Comparison of ENCODE assay signal across 31 mouse cellular contexts in genomic region chr8:94472741-94473140, GRCm38 (mm10). TPM values are rescaled to one million over a fixed set of nuclear protein-coding genes. Genes with fewer than 3 reads are reported as not detected.
"Had no signal": no experiment of that assay in that cellular context is flagged by ENCODE, and none has a peak within 500 bp of the region (broad histone marks: within the 10 kb centered on the region; RNA-seq: fewer than 3 reads in every experiment).

No protein-coding gene starts in this region.

- DNase-seq: heart, postnatal 10 days; heart, postnatal 14 days; heart, postnatal 36 days; heart, postnatal 4 days; kidney, adult 11 months; kidney, adult 18-20 months; kidney, adult 2 months; kidney, adult 8-10 months; kidney, adult 9 months; kidney, postnatal 10 days; kidney, postnatal 14 days; kidney, postnatal 25 days; kidney, postnatal 36 days; kidney, postnatal 4 days; layer of hippocampus, adult 9-11 months; layer of hippocampus, postnatal 36 days had no signal

- H3K9me3 ChIP-seq: heart, embryonic 10.5 days; heart, embryonic 12.5 days; heart, embryonic 13.5 days; heart, embryonic 15.5 days; hindbrain, embryonic 10.5 days; hindbrain, embryonic 12.5 days; hindbrain, embryonic 13.5 days; hindbrain, embryonic 15.5 days; intestine, embryonic 15.5 days; kidney, embryonic 15.5 days had no signal

- H3K27ac ChIP-seq: heart, embryonic 10.5 days; heart, embryonic 13.5 days; heart, embryonic 15.5 days; hindbrain, embryonic 10.5 days; hindbrain, embryonic 12.5 days; hindbrain, embryonic 13.5 days; hindbrain, embryonic 14.5 days; hindbrain, embryonic 15.5 days; hindbrain, postnatal 0 days; intestine, embryonic 15.5 days; kidney, embryonic 15.5 days; kidney, postnatal 0 days; layer of hippocampus, adult 2 months had no signal

- H3K9ac ChIP-seq: heart, embryonic 12.5 days; heart, embryonic 13.5 days; heart, embryonic 15.5 days; hindbrain, embryonic 12.5 days; hindbrain, embryonic 13.5 days; hindbrain, embryonic 14.5 days; hindbrain, embryonic 15.5 days; intestine, embryonic 15.5 days; kidney, embryonic 15.5 days had no signal

- H3K27me3 ChIP-seq: hindbrain, embryonic 12.5 days; hindbrain, embryonic 15.5 days; intestine, embryonic 15.5 days; kidney, embryonic 15.5 days had no signal

- H3K4me2 ChIP-seq: heart, embryonic 11.5 days; heart, embryonic 12.5 days; heart, embryonic 13.5 days; heart, embryonic 15.5 days; hindbrain, embryonic 12.5 days; hindbrain, embryonic 13.5 days; hindbrain, embryonic 14.5 days; hindbrain, embryonic 15.5 days; intestine, embryonic 15.5 days; kidney, embryonic 15.5 days had no signal

- H3K4me3 ChIP-seq: heart, embryonic 10.5 days; heart, embryonic 12.5 days; heart, embryonic 13.5 days; heart, embryonic 15.5 days; hindbrain, embryonic 10.5 days; hindbrain, embryonic 12.5 days; hindbrain, embryonic 13.5 days; hindbrain, embryonic 15.5 days; intestine, embryonic 15.5 days; kidney, embryonic 15.5 days; layer of hippocampus, adult 2 months had no signal

- H3K4me1 ChIP-seq: heart, embryonic 10.5 days; heart, embryonic 12.5 days; heart, embryonic 13.5 days; heart, embryonic 15.5 days; hindbrain, embryonic 10.5 days; hindbrain, embryonic 12.5 days; hindbrain, embryonic 13.5 days; hindbrain, embryonic 15.5 days; intestine, embryonic 15.5 days; kidney, embryonic 15.5 days had no signal

- H3K36me3 ChIP-seq: heart, embryonic 10.5 days; heart, embryonic 12.5 days; heart, embryonic 13.5 days; heart, embryonic 15.5 days; hindbrain, embryonic 10.5 days; hindbrain, embryonic 12.5 days; hindbrain, embryonic 13.5 days; hindbrain, embryonic 15.5 days; intestine, embryonic 15.5 days; kidney, embryonic 15.5 days had no signal

RNA-seq across cellular contexts. Expression of gene Nlrc5, which starts 38.6 kb away (rescaled TPM):
- polyA plus RNA-seq: heart, embryonic 10.5 days; heart, embryonic 11.5 days had no signal
